Mouse (Mus musculus) urinary bladder, adult 18-20 months (tissue): ENCODE data around the gene Ccdc159.

Experiments used
- DNase-seq, 2 experiments: peaks; one replicate each; pipeline ENCODE4 v3.0.0; 2022; ENCODE audit warnings: low spot score in 2 of 2, mixed read lengths in 2 of 2

Gene Ccdc159

DNA sequence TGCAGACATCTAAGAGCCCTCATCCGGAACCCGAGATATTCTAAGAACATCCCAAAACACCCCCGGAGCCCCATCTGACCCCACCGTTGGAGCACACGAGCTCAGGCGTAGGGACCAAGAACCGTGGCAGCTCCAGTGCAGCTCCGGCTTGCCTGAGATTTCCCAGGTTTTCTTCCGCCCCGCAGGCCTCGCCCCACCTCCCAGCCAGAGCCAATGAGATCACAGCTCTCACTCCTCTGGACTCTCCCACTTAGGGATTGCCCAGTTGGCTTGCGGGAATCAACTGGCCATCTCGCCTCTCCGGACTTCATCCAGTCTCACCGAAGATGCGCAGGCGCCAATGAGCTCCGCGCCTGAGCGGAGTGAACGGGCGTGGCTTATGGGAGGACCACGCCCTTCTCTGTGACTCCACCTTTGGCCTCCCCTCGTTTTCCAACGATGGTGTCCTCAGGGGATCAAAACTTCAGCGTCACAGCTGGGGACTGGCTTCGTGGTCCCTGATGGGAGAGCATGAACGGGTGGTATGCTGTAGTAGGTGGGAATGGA is at the start of gene Ccdc159, which contains the start of gene Tmem205:
TSS of gene Ccdc159 (plus strand) at position 264 of the 546 bp plus-strand sequence.
TSS of gene Tmem205 (minus strand) at position 349 of the 546 bp plus-strand sequence.
- DNase-seq: peak; percentile 78 to 93

DNA sequence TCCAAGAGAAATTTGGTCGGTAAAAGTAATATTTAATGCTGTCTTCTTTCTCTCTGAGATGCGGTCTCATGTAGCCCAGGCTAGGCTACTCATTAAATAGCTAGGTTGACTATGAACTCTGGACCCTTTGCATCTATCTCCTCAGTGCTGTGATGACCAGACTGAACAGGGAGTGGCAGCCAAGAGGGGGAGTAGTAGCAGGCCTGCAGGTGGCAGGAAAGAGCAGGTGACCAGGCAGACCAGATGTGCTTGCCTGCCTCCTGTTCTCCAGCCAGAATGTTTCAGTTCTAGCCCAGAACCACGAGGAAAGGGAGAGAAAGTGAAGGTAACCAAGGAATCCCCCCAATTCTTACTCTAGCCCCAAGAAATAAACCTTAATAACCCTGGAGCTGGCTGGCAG is 38.0 kb upstream of the Ccdc159 start:
- DNase-seq: no peak

DNA sequence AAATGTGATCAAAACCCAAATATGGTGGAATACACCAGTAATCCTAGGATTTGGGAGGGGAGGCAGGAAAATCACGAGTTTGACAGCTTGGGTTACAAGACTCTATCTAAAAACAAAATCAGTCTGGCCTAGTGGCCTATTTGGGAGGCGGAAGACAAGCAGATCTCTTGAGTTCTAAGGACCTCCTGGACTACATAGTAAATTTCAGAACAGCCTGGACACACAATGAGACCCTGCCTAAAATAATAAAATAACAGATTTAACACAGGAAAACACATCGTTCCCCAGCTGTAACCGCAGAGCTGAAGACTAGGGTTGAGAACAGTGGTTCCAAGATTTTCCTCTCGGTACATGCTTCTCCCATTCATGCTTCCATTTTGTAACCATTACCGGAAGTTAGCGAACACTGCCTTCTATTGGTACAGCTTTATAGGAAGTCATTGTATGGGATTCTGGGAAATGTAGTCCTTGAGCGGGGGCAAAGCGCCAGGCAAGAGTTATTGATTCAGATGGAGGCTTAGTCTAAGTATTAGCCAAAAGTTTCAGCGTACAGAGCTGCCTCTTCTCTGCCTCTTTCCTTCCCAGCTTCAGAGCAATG is 25.9 kb upstream of the Ccdc159 start:
- DNase-seq: peak in 1 of 2 experiments; percentile 45

DNA sequence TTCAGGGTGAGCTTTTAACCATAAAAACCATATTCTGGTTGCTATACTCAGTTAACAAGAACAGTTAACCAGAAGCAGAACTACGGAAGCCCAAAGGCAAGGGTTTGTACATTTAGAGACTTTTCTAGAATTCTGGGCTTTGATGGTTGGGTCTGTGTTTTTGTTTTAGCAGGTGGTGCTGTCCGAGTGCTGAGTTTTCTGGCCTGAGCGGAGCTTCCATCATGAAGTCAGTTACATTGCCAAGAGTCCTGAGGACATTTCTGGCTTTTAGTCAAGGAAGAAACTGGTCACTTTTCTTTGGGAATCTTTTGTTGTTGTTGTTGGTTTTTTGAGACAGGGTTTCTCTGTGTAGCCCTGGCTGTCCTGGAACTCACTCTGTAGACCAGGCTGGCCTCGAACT is 23.2 kb upstream of the Ccdc159 start:
- DNase-seq: no peak

DNA sequence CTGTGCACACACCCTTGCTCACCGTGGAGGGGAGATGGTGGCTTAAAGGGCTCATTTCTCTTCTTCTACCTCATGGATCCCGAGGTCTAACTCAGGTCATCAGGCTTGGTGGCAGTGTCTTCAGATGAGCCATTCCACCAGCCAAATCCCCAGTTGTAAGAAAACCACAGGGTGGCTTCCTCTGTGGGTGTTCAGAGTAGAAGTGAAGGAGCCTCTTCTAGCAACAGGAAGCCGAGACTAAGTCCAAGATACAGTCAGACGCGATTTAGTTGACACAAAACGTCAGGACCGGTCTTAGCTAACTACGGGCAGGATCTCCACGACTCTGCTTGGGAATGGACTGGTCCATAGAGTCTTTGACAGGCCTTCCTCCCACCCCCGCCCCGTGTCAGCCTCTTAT is 19.1 kb upstream of the Ccdc159 start:
- DNase-seq: no peak

DNA sequence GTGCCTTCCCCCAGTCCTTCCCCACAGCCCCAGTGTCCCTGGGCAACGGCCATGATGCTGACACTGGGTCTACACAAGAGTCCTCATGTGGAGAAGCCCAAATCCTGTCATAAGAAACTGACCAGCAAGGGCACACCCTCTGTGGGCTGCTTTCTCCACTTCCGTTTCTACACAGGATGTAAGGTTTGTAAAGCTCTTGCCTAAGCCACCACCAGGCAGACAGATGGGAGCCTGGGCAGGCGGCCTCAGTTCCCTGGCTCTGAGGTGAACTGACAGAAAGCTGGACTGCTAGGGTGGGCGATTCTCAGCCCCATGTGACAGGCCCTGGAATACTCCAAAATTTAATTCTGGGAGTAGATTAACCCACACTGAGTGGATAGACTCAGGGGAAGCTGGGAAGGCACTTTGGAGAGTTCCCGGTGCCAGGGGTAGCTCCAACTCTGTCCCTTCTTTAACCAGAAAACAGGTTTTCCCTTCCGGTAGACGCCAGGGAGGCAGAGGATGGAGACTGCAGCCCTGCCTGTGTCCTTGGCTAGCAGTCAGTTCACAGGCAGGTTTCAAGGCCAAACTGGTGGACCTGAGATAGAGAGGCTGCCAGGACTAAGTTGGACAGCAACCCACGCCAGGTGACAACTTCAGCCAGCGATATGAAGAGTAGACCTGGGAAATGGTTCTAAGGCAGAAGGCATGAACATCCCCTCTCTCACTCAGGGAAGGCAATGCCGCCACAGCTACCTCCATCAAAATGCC is 17.6 kb upstream of the Ccdc159 start:
- no peak for DNase-seq

DNA sequence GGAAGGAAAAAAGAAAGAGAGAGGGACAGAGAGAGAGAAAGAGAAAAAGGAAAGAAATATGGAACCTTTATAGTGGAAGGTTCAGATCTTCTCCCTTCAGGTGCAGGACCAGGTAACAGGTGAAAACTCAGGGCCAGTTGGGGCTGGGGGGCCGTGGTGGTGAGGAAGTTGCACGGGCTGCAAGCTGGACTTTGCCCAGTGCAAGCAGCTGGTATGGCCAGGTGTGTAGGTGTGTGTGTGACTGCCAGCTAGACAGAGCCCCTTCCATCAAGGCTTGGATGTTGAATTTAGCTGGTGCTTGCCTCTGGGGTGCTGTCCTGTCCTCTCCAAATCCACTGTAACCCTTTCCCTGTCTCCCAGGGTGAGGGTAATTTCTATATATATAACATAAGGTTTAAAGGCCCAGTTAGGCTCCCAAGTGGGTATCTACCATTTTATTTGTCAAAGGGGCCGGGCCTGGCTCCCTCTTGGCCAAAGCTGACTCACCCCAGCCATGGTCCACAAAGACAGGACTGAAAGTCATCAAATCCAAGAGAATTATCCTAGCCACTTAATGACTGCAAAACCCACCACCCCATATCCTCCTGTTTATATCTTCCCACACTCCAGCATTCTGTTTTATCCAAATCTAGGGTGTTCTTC is 10.3 kb upstream of the Ccdc159 start:
- DNase-seq: no peak

DNA sequence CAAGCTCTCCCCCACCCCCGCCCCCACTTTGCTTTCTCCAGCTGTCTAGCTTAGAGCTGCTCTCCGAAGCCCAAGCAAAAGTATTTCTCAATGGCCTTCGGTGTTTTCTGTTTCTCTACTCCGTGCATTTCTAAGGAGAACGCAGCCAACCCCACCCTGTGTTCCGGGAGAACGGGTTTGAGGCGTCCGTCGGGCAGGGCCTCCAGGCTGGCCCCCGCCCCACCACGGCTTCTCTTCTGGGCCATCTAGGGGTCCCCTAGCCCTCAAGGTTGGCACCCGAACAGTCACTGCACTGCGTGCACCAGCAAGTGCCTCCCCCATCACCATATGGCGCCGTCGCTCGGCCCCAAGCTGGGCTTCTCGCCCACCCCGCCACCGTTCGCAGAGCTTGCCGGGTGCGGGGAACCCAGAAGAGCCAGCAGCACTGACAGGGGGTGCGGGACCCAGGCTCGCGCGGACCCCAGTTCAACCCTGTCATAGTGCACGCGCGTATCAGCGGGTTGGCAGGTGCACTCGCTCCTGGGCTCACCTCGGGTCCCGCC is 9.7 kb upstream of the Ccdc159 start:
- DNase-seq: peak; percentile 34 to 45

DNA sequence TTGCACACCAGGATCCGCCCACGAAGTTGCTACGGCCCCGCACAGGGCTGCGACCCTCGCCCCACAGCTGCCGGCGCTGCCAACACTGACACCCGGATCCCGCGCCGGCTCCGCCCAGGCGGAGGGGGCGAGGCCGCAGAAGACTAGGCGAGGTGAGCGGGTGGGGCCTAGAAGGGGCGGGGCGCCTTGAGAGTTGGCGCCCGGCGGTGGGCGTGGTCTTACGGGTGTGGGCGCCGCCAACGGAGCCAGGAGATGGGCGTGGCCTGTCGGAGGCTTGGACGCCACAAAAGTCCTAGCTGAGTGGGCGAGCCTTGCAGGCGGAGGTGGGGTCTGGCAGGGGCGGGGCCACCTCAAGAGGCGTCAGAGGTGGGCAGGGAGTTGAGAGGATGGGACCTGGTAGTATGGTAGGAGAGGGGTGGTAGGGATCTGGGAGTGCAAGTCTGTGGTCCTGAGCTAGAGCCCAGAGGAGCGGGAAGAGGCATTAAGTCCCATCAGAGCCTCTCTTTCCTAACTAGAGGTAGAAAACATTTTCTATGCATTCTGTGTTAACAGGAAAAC is 9.2 kb upstream of the Ccdc159 start, which contains the start of gene Rab3d:
TSS of gene Rab3d (minus strand) at position 158 of the 558 bp plus-strand sequence.
- DNase-seq: peak; percentile 94 to 96

DNA sequence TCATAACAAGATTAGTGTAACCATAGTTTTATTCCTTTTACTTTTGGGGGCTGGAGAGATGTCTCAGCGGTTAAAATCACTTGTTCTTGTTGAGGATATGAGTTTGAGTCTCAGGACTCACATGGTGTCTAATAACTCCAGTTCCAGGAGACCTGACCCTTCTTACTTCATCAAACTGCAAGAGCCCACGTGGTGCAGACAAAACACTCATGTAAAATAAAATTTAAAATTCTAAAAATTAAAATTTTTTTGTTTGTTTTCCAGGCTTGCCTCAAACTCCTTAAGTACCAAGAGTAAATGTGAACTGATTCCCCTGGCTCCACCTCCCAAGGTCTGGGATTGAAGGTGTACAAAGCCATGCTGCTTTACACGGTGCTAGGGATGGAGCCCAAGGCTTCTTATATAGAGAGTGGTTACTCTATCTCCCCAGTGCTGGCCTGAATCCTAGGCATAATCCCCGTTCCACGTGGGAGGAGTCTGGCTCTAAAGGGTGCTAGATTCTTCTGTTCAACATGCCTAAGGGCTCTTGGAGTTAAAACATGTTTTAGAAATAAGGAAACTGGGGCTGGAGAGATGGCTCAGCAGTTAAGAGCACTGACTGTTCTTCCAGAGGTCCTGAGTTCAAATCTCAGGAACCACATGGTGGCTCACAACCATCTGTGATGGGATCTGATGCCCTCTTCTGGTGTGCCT is 8.4 kb upstream of the Ccdc159 start:
- no peak for DNase-seq

DNA sequence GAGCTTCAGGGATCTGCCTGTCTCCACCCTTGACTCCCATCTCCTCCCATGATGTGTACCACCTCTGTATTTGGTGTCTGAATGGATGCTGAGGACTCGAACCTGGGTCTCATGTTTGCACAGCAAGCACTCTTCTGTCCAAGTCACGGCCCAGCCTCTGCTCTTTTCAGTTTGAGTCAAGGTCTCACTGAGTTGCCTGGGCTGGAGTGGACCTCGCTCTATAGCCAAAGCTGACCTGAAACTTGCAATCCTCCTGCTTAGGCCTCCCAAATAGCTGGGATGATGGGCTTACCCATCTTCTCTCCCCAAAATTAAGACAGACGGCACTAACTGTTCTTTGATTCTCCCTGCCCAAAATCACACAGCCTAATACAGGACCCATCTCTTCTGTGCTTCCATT is 4.2 kb upstream of the Ccdc159 start:
- DNase-seq: no peak

DNA sequence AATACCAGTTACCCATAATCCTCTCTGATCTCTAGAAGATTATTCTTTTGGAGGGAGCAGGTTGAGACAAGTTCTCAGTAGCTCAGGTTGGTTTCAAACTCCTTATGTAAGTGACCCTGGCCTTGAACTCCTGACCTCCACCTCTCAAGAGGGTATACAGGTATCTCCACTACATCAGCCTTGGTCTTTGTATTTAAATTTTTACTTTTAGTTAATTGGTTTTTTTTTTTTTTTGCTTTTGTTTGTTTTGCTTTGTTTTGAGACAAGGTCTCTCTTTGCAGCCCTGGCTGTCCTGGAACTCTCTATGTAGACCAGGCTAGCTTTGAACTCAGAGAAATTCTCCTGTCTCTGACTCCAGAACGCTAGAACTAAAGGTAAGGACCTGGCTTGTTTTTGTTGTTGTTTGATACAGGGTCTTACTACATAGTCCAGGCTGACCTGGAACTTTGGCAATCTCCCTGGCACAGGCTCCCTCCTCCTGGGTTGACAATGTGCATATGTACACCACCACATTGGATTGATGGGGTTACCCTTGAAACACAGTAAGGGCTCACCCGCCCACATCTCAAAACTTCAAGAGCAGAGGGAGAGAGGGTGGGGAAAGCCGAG is 3.7 kb upstream of the Ccdc159 start:
- no peak for DNase-seq

DNA sequence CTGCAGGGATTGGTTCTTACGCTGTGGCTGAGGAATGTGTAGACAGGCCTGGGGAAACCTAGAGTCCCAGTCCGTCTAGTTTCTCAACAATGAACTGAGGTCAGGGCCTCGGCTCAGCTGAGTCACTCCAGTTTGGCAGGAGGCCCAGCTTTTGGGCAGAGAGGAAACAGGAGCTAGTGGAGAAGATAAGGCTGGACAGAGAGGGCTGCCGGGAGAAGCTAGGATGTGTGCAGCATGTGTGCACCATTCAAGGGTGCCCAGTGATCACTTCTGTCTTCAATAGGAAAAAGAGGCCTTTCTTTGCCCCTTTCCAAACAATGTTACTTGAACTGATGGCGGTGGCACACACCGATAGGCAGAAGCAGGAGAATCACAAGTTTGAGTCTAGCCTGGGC is 3.2 kb upstream of the Ccdc159 start:
- DNase-seq: peak; percentile 71 to 95

DNA sequence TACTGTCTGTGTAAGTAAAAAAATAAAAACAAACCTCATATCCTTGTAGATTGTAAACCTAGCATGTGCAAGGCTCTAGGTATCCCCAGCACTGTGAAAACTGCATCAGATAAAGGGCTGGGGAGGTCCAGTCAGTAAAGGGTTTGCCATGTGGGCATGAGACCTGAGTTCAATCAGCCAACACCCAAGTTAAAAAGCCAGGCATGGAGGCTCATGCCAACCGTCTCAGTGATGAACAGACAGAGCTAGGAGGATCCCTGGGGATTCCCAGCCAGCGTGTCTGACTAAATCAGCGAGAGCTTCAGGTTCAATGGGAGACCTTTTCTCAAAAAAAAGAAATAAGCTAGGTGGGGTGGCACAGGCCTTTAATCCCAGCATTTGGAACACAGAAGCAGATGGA is 2.2 kb upstream of the Ccdc159 start:
- DNase-seq: no peak

DNA sequence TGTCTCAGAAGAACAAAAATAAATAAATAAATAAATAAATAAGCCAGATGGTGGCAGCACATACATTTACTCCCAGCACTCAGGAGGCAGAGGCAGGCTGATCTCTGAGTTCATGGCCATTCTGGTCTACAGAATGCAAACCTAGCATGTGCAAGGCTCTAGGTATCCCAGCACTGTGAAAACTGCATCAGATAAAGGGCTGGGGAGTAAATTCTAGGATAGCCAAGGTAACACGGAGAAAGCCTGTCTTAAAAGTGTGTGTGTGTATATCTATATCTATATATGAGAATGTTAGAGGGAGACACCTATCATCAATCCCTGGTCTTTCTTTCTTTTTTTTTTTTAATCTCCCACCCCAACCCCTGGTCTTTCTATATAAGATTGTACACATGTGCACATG is 1.8 kb upstream of the Ccdc159 start:
- DNase-seq: no peak

DNA sequence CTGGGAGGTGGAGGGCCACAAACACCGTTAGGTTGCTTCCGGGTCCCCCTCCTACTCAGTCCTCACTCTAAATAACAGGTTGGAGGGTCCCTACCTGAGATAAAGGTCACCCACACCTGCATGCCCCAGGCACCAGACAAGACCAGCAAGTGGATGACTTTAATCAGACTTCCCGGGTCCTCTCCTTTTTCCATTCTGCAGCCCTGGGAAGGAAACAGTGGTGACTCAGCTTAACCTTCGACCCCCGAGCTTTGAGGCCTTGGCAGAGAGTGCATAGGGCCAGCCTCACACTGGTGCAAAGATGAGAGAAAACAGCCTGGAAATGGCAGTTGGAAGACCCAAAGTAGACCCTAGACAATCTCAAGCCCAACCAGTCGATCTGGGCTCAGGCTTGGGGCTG is 1.1 kb upstream of the Ccdc159 start:
- DNase-seq: no peak

DNA sequence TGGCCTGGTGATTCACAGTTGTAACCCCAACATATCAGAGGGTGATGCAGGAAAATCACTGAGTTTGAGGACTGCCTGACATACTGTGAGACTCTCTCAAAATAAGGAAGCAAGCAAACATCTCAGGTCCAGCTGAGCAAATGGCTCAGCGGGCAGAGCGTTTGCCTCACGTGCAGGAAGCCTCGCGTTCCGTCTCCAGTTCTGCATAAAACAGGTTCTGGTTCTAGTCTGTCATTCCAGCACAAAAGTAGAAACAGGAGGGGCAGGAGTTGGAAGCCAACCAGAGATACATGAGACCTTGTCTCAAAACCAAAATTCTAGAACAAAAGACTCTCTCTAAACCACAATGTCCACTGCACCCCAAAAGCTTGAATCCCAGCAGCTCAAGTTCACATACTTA is 487 bp upstream of the Ccdc159 start:
- no peak for DNase-seq

DNA sequence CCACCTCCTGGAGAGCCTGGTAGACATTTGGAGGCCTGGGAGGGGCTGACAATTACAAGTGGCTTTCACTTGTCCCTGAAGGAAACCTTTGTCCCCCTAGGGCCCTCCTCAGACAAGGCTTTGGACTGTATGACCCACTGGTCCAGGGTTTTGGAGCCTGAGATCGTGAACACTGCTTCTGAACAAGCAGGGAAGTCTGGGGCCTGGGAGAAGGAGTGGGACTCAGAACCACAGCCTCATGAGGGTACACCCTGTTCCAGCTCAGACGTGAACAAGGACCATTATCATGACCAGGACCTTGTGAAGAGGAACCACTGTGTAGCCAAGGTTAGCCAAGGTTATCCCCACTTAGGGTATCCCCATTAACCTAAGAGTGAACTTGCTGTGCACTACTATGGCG is 1.9 kb downstream of the Ccdc159 start:
- no peak for DNase-seq

DNA sequence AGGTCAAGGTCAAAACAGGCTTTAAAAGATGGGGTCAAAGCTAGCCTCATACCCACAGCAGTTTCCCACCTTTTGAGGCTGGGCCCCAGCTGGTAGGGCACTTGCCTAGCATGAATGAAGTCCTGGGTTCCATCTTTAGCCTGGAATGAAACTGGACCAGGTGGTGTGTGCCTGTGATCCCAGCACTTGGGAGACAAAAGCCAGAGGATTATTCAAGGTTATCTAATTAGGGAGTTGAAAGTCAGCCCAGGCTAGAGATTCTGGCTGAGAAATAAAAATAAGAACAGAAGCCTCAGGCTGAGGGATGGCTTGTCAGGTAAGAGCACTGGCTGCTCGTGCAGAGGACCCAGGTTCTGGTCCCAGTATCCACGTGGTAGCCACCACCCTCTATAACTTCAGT is 4.7 kb downstream of the Ccdc159 start:
- no peak for DNase-seq

DNA sequence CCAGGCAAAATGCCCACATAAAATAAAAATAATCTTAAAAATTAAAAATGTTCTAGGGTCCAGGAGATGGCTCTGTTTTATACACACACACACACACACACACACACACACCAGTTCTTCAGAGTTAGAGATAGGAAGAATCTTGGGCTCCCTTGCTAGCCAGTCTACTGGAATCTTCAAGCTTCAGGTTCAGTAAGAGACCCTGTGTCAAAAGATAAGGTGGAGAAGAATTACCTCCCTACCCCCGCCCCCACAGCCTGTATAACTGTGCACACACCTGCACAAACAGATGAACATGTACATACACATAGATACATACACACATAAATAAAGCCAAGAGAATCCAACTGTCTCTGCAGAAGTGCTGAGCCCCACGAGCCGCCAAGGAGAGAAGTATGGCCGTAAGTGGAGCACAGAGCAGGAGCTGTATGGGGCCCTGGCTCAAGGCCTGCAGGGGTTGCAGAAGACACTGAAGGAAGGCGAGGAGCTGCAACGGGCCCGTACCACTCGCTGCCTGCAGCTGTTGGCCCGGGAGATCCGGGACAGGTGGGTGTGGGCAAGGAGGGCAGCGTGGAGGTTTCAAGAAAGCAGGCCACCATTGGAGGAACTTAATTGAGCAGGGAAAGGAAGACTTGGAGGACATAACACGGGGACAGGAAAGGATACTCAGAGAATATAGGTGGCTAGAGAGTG is 5.3 kb downstream of the Ccdc159 start:
- no peak for DNase-seq
